Mouse (Mus musculus) cerebellum, adult 11-12 months (tissue): Measurements from ENCODE around the gene Ckm.
A peak's percentile ranks its signal among the peaks of the same experiment; 100 is the strongest.

Experiments used
- DNase-seq: peaks from one replicate; pipeline ENCODE4 v3.0.0; 2022

The Ckm gene

DNA sequence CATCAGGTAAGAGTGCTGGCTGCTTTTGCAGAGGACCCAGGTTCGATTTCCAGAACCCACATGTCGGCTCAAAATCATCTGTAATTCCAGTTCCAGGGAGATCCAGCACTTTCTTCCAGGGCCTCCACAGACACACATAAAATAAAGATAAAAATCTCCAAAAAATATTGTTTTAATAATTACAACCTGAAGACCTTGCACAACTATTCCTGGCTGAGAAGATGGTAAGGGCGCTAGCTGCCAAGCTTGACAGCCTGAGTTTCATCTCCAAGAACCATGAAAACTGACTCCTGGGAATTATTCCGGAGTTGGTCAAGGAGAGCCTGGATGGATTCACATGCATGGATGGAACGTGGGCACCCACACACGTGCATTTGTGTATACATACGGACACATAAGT, at the start of gene Ckm:
Gene Ckm (plus strand): TSS at position 301 of the 400 bp plus-strand sequence.
- no peak for DNase-seq

DNA sequence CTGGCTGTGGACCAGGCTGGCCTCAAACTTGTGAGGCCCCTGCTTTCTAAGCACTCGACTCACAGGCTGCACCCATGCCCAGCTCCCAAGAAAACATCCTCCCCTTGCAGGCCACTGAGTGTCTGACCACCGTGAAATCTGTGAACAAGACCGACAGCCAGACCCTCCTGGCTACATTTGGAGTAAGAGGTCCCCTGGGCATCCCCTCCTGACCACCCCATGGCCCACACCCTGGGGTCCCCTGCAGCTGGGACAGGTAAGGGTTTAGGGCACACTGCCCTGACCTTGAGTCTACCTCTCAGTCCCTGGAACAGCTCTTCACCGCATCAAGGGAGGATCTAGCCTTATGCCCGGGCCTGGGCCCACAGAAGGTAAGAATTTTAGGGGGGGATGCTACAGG, 49.6 kb upstream of the Ckm start:
- DNase-seq: no peak

DNA sequence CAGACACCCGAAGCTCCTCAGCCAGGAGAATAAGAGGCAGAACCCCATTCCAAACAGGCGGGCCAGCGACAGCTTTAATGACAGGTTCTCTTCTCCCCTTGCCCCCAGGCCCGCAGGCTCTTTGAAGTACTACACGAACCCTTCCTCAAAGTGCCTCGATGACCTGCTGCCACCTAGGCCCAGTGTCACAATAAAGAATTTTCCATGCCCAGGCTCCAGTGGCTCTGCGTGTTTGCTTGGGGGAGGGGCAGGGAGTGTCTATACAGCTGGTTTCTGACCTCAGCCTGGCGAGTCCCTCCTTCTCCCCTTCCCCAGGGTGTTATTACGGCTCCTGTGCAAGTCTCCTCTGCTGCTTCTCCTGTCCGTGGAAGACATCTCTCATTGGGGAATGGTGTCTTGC, 48.3 kb upstream of the Ckm start:
- DNase-seq: no peak

DNA sequence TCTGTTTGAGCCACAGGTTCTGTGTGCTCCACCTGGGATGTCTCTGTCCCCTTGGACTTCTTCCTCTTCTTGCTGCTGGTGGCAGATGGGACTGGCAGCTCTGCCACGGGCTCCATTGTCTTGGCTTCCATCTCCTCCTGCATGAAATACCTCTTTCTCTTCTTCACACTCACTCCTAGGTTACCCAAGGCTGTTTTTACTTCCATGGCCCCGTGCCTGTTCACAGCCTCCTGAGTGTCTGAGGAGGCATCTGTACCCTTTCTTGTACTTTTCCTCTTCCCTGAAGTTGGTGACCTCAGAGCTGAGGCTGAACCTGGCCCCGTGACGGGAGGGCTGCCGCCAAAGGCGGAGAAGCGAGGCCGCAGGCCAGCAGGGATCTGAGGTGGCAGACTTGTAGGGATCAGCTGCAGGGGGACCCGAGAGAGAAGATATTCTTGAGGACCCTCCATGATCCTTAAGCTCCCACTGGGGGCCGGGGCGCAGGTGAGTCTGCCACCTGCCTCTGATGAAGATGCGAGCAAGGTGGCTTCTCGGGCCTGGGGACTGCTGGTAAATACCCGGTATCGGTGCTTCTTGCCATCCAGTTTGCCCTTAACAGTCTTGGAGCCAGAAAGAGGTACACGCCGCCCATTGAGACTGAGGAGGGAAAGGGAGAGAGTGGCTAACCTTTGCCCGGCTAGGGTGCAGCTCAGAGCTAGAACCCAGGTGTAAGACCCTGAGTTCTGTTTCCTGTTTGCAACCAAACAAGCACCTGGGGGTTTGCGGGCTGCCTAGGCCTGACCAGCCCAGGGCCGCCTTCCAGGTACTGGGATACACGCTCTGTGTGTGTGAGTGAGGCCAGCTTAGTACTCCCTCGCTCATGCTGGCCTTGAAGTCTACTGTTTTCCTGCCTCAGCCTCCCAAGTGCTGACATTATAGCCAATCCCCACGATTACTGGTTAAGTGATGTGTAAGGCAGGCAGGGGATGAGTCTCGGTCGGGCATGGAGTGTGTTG, 46.9 kb upstream of the Ckm start:
- peak; percentile 53 for DNase-seq

DNA sequence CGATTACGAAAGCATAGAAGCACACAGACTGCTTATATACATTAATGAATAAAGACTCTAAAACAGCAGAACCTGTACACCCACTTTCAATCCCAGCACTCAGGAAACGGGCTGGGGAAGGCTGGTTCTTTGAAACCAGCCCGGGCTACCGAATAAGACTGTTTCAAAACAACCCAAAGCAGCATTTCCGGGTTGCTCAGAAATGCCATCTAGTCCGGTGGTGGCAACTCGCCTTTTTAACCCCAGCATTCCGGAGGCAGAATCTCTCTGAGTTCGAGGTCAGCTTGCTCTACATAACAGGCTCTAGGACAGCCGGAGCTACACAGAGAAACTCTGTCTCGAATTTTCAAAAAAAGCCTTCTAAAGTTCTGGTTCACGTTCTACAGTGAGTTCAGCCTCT, 45.9 kb upstream of the Ckm start:
- DNase-seq: peak; percentile 46

DNA sequence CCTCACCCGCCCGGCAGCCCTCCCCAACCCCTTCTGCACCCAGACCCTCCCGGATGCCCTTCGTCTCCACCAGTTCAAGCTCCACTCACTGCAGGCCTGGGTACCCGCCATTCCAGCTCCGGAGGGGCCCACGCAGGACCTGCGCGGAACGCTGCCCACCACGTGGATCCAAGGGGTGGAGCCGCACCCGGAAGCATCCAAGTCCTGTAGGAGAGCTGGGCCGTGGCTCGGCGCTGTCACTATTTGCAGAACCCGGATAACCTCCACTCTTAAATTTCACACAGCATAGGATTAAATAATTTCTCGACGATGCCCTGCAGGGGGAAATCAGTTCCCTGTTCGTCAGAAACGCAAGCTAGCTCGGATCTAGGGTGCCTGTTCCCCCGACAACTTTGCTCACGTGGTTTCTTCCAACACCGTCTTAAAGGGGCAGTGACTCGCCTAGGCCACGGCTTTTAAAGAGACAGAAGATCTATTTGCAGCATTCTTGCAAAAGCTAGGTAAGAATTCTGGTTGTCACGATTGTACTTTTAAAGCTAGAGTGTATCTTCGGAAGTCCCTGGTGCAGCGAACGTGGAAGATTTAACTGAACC, 45.2 kb upstream of the Ckm start, which contains the start of the genes Cd3eap and Ppp1r13l:
Gene Cd3eap (minus strand): TSS at position 185 of the 593 bp plus-strand sequence.
Gene Ppp1r13l (plus strand): TSS at position 451 of the 593 bp plus-strand sequence.
- peak; percentile 89 for DNase-seq

DNA sequence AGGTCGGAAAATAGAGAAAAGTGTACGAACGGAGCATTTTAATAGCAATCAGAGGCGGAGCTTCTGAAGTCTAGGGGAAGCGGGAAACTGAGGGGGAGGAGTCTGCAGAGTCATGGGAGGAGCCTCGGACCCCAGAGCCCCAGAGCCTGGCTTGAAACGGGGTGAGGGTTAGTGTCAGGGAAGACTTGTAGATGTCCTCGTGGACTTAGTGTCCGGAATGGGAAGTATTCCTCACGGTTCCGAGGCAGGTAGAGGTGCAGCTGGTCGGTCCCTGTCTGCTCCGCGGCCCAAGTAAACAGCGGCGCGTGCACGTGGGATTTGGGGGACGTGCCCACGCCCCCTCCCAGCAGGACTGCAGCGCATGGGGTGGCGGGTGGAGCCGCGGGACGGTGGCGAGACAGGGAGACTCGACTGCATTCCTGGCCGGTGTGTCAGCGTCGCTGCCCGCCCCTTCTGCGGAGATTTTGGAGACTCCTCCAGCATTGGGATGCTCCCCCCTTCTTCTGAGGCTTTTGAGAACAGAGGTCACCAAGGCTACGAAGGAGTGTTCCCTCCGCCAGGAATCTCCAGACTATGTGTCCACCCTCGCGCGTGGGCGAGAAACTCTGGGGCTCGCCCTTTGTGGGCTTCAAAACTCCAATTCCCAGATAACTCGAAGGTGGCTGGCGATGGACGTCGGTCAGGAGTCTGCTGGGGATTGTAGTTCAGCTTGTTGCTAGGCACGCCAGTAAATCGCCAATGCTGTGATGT, 44.5 kb upstream of the Ckm start:
- peak; percentile 84 for DNase-seq

DNA sequence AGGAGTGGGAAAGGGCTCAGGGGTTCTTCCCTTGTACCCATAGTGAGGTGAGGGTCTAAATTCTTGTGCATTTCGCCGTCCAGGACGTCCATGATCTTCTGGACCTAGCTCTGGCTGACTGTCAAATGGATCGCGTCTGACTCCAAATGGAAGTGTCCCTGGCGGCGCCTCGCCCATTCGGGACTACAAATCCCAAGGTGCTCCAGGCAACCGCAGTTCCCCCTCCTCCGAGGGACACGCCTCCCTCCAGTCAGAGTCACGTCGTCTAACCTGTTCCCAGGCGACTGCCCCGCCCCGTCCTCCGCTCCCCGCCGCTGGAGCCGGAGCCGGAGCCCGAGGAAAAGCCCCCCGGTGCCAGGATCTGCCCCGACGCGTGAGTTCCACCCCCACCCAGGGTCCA, 43.6 kb upstream of the Ckm start:
- DNase-seq: peak; percentile 95

DNA sequence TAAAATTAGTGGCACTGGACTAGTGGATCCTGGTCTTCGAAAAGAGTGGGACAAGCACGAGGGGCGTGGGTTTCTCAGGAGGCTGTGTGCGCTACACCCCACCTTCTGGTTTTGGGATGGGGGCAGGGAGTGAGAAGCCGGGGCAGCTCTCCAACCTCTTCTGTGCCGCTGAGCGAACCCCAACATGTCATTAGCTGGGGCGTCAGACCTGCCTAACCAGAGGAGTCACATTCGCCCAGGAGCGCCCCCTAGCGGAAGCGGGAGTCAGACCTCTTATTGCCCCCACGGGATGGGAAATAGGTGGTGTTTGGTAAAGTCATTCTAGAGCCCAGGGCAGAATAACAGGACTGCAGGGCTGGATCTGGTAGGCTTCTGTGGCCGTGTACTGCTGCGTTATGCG, 42.9 kb upstream of the Ckm start:
- DNase-seq: peak; percentile 83

DNA sequence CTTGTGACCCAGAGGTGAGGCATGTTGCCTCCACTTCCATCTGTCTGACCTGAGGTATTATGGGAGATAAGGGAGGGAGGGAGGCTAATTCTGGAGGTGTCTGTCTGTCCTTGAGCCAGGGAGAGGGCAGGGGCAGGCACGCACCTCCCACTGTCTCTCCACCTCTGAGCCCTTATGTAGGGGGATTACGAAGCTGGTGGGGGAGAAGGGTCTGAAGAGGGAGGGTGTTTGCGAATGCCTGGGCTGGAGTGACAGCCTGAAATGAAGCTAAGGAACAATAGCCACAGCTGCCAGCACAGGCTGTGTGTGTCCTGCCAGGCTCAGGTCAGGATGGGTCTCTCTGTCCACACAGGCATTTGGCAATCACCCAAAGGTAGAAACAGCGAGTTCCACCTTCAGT, 42.3 kb upstream of the Ckm start:
- peak; percentile 72 for DNase-seq

DNA sequence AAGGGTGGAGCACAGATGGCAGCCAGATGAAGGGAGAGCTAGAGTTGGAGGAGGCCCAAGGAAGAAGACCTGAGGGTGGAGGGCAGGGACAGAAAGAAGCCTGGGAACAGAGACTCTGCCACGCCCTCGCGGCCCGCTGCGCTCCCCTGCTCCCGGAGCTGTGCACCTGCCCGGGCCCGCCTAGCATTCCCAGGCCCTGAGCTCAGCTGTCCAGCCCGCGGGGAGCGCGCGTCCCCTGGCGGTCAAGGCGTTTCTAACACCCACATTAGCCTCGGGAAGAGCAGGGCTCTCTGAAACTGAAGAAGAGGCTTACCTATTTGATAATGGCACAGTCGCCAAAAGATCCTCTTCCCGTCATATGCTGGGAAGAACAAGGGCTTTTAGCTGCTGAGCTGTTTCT, 40.7 kb upstream of the Ckm start:
- peak; percentile 83 for DNase-seq

DNA sequence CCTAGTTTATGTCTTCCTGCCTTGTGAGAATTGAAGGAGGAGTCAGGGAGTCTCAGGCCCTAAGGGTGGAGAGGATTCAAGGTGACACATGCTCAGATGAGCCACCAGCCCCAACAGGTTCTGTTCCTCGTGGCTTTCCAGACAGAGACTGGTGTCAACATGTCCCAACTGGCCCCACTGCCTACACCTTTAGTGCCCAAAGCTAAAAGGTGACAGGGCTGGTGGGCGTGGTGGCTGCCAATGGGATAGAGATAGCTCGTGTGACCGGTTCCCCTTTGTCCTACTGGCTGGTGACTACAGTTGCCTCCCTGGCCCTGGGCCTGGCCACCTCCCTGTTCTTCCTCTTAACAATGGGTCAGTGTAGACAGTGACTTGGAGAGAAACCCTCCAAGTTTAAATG, 39.2 kb upstream of the Ckm start:
- no peak for DNase-seq

DNA sequence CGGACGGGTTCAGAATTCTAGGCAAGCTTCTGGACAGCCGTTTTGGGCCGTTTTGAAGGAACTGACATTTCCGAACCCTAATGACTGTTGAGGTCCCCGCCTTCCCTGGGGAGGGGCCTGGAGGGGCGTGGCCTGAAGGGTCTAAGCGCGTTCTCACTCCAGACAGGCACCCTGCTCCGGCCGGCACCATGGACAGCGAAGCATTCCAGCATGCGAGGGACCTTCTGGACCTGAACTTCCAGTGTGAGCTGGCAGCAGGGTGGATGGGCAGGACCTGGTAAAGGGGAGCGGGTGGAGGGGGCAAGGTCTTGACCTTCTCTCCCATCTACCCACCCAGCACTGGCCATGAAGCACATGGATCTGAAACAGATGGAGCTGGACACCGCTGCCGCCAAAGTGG, 36.2 kb upstream of the Ckm start:
- DNase-seq: peak; percentile 52

DNA sequence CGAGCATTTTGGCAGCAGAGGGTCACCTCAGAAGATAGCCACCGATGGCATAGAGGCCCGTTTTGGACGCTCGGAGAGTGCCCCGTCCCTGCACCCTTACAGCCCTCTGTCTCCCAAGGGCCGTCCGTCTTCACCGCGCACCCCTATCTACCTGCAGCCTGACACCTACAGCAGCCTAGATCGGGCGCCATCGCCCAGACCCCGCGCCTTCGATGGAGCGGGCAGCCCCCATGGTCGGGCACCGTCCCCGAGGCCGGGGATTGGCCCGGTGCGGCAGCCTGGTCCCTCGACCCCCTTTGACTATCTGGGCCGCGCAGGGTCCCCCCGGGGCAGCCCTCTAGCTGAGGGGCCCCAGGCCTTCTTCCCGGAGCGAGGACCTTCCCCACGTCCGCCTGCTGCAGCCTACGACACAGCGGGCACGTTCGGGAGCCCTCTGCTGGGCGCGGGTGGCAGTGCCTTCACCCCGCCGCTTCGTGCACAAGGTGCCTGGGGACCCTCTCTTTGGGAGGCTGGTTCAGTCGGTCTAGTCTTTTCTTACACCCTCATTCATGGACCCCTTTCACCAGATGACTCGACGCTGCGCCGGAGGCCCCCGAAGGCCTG, 34.7 kb upstream of the Ckm start:
- DNase-seq: peak; percentile 73

DNA sequence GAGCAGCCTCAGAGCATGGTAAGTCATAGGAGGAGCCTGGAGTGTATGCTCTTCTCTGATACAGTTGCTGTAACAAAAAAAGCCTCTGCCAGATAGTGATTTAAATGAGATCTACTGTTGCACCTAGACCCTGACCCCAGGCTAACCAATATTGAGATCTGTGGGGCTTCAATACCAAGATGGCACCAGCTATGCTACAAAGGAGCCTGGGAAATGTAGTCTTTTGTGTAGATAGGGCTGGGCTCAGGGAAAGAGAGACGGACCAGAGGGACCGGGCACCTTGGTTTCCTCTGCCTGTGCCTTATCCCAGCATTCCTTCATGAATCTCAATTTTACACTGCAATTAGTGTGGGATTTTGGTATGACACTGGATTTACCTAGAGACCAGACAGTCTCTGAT, 31.2 kb upstream of the Ckm start:
- no peak for DNase-seq

DNA sequence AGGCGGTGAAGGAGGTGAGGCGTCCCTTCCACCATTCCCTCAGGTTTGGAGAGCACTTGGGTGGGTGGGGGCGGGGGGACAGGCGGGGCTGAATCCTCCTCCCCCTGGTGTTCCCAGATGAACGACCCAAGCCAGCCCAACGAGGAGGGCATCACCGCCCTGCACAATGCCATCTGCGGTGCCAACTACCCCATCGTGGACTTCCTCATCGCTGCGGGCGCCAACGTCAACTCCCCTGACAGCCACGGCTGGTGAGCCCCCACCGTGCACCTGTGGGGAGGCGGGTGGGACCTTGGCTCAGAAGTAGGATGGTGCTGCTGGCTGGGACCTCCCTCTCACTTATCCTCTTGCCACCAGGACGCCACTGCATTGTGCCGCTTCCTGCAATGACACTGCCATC, 29.2 kb upstream of the Ckm start:
- DNase-seq: no peak

DNA sequence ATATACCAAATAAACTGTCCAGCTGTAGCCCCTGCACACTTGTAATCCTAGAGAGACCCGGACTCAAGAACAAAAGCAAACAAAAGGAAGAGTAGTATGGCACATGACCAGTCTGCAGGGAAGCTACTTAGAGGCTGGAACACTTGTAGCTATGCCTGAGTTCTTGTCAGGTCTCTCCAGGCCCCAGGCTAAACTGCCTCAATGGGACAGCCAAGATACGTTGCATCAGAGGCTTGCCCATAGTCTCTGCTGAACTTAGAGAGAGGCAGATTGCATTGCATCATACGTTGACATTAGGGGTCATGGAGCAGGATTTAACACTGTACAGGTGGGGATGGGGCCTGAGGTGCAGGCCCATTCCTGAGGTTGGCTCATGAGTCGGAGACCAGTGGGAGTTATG, 28.6 kb upstream of the Ckm start:
- DNase-seq: no peak

DNA sequence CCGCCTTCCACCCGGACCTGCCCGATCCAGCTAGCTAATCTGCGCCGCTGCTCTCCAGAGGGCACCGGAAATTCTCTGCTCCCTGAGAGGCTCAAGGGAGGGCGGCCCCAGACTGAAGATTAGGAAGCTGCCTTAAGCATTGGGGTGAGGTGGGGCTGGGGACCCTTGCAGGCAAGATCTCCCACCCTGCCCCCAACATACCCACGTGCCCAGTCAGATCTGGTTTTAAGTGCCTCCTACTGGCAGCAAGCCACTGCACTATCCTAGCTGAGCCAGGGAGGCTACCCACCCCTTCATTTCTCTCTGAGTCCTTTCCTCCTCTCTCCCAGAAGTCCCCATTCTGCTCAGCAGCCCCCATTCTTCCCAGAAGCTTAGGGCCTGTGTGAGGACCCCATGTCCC, 26.5 kb upstream of the Ckm start:
- DNase-seq: no peak

DNA sequence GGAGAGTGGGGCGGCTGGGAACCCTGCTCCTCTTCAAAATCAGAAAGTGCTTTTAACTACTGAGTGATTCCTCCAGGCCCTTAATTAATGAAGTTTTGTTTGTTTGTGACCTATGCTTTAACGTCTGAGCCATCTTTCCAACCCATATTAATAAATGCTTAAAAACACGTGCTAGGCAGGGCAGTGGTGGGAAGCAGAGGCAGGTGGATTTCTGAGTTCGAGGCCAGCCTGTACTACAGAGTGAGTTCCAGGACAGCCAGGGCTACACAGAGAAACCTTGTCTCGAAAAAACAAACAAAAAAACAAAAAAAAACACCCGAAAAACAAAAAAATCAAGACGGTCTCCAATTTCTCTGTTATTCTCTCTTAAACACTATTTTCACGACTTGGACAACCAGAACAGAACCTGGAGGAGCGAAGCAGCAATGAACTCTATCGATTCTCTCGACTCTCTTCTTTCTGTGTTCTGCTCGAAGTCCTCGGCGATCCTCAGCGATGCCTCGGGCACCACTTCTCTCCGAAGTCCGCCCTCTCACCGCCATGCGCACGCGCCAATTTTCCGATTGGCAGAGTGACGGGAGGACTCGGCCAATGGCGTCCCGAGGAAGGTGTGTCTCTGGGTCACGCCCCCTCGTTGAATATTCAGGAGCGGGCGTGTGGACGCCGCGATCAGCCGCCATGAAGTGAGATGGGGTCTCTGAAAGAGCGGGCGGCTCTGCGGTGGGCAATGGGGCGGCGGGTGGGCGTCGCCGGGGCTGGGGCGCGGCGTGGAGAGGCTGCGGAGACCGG, 23.0 kb upstream of the Ckm start, which contains the start of gene Ercc2:
Gene Ercc2 (plus strand): TSS at position 634 of the 789 bp plus-strand sequence.
- DNase-seq: peak; percentile 97

DNA sequence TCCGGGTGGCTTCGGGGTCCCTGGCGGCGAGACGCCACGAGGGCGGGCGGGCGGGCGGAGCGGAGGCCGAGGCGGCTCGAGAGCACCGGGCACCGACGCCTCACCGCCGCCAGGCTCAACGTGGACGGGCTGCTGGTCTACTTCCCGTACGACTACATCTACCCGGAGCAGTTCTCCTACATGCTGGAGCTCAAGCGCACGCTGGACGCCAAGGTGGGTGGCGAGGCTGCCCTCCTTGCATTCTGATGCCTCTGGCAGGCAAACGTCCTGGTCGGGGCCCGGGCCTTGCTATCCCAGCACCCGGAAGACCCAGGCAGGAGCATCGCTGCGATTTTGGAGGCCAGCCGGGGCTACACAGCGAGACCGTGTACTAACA, 22.4 kb upstream of the Ckm start:
- DNase-seq: peak; percentile 45

DNA sequence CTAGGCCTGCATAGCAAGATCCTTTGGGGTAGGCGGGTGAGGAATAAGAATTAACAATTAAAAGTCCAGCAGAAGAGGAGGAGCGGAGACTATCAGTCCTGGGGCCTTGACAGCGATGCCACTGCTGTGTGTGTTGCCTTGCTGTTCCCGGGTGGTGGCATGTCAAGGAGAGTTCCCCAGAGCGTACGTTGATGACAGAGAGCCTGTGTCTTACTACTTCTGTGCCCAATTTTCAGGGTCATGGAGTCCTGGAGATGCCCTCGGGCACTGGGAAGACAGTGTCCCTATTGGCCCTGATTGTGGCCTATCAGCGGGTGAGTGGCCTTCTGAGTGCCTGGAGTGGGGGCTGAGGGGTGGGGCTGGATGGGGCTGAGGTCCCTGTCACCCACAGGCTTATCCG, 20.9 kb upstream of the Ckm start:
- DNase-seq: no peak
